ENCODE assay signal across 8 mouse cellular contexts in genomic region chr1:171412446-171412845, GRCm38 (mm10). TPM values are rescaled to one million over a fixed set of nuclear protein-coding genes. Genes with fewer than 3 reads are reported as not detected.
DNase-seq lines count a peak whose midpoint lies in the region; ATAC-seq and TF ChIP-seq lines count a peak whose summit lies in the region.

No protein-coding gene starts in this region.

- H3K79me2 ChIP-seq in CH12.LX (replicated peaks; ENCODE audit: control insufficient read depth, extremely low read depth, insufficient read depth, poor library complexity, severe bottlenecking): peaks cover 33% of the 10 kb centered on the region

- peak overlapping the region; percentile 78 for H3K4me3 ChIP-seq in kidney, embryonic 15.5 days (replicated peaks)
- peak overlapping the region; percentile 87 to 88 (median 88) for H3K4me3 ChIP-seq in CH12.LX (replicated peaks in 1 of 3; ENCODE audit: low read depth in 2 of 3, low read length in 2 of 3, poor library complexity in 1 of 3)
- peak overlapping the region; percentile 97 for H3K4me3 ChIP-seq in embryonic facial prominence, embryonic 10.5 days
- H3K4me3 ChIP-seq in hindbrain, embryonic 10.5 days: peak overlapping the region; percentile 96
- H3K4me3 ChIP-seq in lung, postnatal 0 days (ENCODE audit: low read depth, low read length): peak overlapping the region; percentile 96

- WGBS in kidney, embryonic 15.5 days: 36% methylated on average over 3 of the region's 3 CpGs
- WGBS in embryonic facial prominence, embryonic 10.5 days: 60% methylated on average over 3 of the region's 3 CpGs
- 55% methylated on average over 3 of the region's 3 CpGs for WGBS in hindbrain, embryonic 10.5 days
- WGBS in lung, postnatal 0 days: 43% methylated on average over 3 of the region's 3 CpGs

- no peak for TF ChIP-seq CTCF in CH12.LX (conservative IDR thresholded peaks at IDR 0.05 in 1 of 2, IDR thresholded peaks at IDR 0.05 in 1 of 2; ENCODE audit: low read depth in 2 of 2, low read length in 2 of 2)
- TF ChIP-seq CTCF in lung, postnatal 0 days (IDR thresholded peaks at IDR 0.05): no peak

- H3K27ac ChIP-seq in kidney, embryonic 15.5 days: peak overlapping the region; percentile 95
- peak overlapping the region; percentile 93; the same call in 1 of the 2 replicates for H3K27ac ChIP-seq in CH12.LX (ENCODE audit: insufficient read depth, low read depth)
- peak overlapping the region; percentile 97 for H3K27ac ChIP-seq in embryonic facial prominence, embryonic 10.5 days (replicated peaks)
- peak overlapping the region; percentile 99 for H3K27ac ChIP-seq in hindbrain, embryonic 10.5 days
- H3K27ac ChIP-seq in lung, postnatal 0 days (ENCODE audit: low read length): peak overlapping the region; percentile 84

- dilution Hi-C loops in CH12.LX (cut with MboI; ENCODE audit: extremely low pct_ligation_motif_present, extremely low pct_unique_long_range_greater_than_20kb, low sequenced_read_pairs): no loop called here

- no peak for TF ChIP-seq RAD21 in CH12.LX (IDR thresholded peaks at IDR 0.05; ENCODE audit: low read depth, low read length)

- H3K27me3 ChIP-seq in kidney, embryonic 15.5 days: 0 out of 2 replicates have a peak, but pooled peaks cover 3% of the 10 kb centered on the region
- H3K27me3 ChIP-seq in CH12.LX (replicated peaks): no peaks in the 10 kb centered on the region
- H3K27me3 ChIP-seq in embryonic facial prominence, embryonic 10.5 days (replicated peaks; ENCODE audit: low read depth, poor library complexity, severe bottlenecking): peaks cover 17% of the 10 kb centered on the region
- H3K27me3 ChIP-seq in hindbrain, embryonic 10.5 days (ENCODE audit: insufficient read depth, poor library complexity, severe bottlenecking): peaks cover 25% of the 10 kb centered on the region
- no peaks in the 10 kb centered on the region for H3K27me3 ChIP-seq in lung, postnatal 0 days (replicated peaks; ENCODE audit: insufficient read depth, low read length)

- H3K9ac ChIP-seq in kidney, embryonic 15.5 days: peak overlapping the region; percentile 91
- H3K9ac ChIP-seq in CH12.LX (ENCODE audit: insufficient read depth, low read depth): peak overlapping the region; percentile 94
- H3K9ac ChIP-seq in lung, postnatal 0 days (replicated peaks; ENCODE audit: low read depth): peak overlapping the region; percentile 94

- peaks cover 19% of the 10 kb centered on the region for H3K4me1 ChIP-seq in kidney, embryonic 15.5 days
- peaks cover 8 to 53% of the 10 kb centered on the region in 2 experiments; a peak in 3 of 4 replicates for H3K4me1 ChIP-seq in CH12.LX (ENCODE audit: control insufficient read depth in 1 of 2, insufficient read depth in 2 of 2)
- peaks cover 15% of the 10 kb centered on the region for H3K4me1 ChIP-seq in embryonic facial prominence, embryonic 10.5 days
- peaks cover 21% of the 10 kb centered on the region for H3K4me1 ChIP-seq in hindbrain, embryonic 10.5 days (replicated peaks)
- no peaks in the 10 kb centered on the region; the same call in 1 of the 2 replicates for H3K4me1 ChIP-seq in lung, postnatal 0 days (ENCODE audit: insufficient read depth, low read depth, low read length)

- ATAC-seq in kidney, embryonic 15.5 days (replicated peaks; ENCODE audit: low FRiP score): no peak
- ATAC-seq in lung, postnatal 0 days: no peak
- no peak for ATAC-seq in cerebellum, adult (ENCODE audit: insufficient number of reproducible peaks, low FRiP score, low TSS enrichment)

- H3K36me3 ChIP-seq in kidney, embryonic 15.5 days: peaks cover 31% of the 10 kb centered on the region
- peaks cover 38 to 63% of the 10 kb centered on the region in 2 experiments for H3K36me3 ChIP-seq in CH12.LX (replicated peaks in 1 of 2; ENCODE audit: control insufficient read depth in 1 of 2, insufficient read depth in 1 of 2, low read length in 1 of 2)
- peaks cover 42% of the 10 kb centered on the region for H3K36me3 ChIP-seq in embryonic facial prominence, embryonic 10.5 days (replicated peaks)
- H3K36me3 ChIP-seq in hindbrain, embryonic 10.5 days: peaks cover 39% of the 10 kb centered on the region
- H3K36me3 ChIP-seq in lung, postnatal 0 days (ENCODE audit: insufficient read depth, low read length): no peaks in the 10 kb centered on the region; the same call in 1 of the 2 replicates

- TF ChIP-seq EP300 in CH12.LX (IDR thresholded peaks at IDR 0.05; ENCODE audit: low read length): no peak
- 0 out of 2 replicates have a peak, but pooled peaks have one; percentile 14 for TF ChIP-seq EP300 in lung, postnatal 0 days (IDR thresholded peaks at IDR 0.05)

- H3K9me3 ChIP-seq in kidney, embryonic 15.5 days (replicated peaks): no peaks in the 10 kb centered on the region
- no peaks in the 10 kb centered on the region for H3K9me3 ChIP-seq in CH12.LX (replicated peaks; ENCODE audit: low read length)
- no peaks in the 10 kb centered on the region for H3K9me3 ChIP-seq in embryonic facial prominence, embryonic 10.5 days
- H3K9me3 ChIP-seq in hindbrain, embryonic 10.5 days: no peaks in the 10 kb centered on the region
- H3K9me3 ChIP-seq in lung, postnatal 0 days (ENCODE audit: low read length): no peaks in the 10 kb centered on the region

- in situ Hi-C loops in CH12.LX (cut with MboI; ENCODE audit: low pct_ligation_motif_present, low pct_unique_long_range_greater_than_20kb, low sequenced_read_pairs): no loop called here

- H3K4me2 ChIP-seq in kidney, embryonic 15.5 days: peak overlapping the region; percentile 60
- H3K4me2 ChIP-seq in CH12.LX (ENCODE audit: insufficient read depth, low read depth, poor library complexity, severe bottlenecking): peak overlapping the region; percentile 72
- H3K4me2 ChIP-seq in lung, postnatal 0 days (replicated peaks; ENCODE audit: low read depth, low read length): peak overlapping the region; percentile 71

- TF ChIP-seq POLR2A in CH12.LX (IDR thresholded peaks at IDR 0.05; ENCODE audit: low read depth, low read length): no peak

- DNase-seq in kidney, adult 11 months: no peak
- no peak for DNase-seq in CH12.LX (ENCODE audit: extremely low read depth)
- DNase-seq in embryonic facial prominence, embryonic 10.5 days (ENCODE audit: low spot score): peak; percentile 21
- peak; percentile 21 for DNase-seq in hindbrain, embryonic 10.5 days (ENCODE audit: low spot score)
- peak; percentile 72 for DNase-seq in lung, postnatal 0 days (ENCODE audit: low spot score)
- peak; percentile 81 for DNase-seq in testis, postnatal 14 days (ENCODE audit: low spot score)

TF ChIP-seq in CH12.LX, 34 proteins besides CTCF, POLR2A, EP300 and RAD21:
- TF ChIP-seq MAX (IDR thresholded peaks at IDR 0.05; ENCODE audit: low read length) (no peak), SIN3A (IDR thresholded peaks at IDR 0.05; ENCODE audit: low read length) (no peak; the same call in 1 of the 2 replicates), POLR2AphosphoS2 (IDR thresholded peaks at IDR 0.05; ENCODE audit: low read depth, low read length) (no peak), MEF2A (IDR thresholded peaks at IDR 0.05; ENCODE audit: borderline replicate concordance, low read depth, low read length) (no peak)

RNA-seq across cellular contexts. Expression of gene Usf1, which starts 1.3 kb away (rescaled TPM):
- polyA plus RNA-seq in kidney, embryonic 15.5 days (2015; fragmentation: Nextera tagmentation; extraction: Ambion mirVana): 71.2 and 90.9 TPM in 2 replicates
- total RNA-seq in CH12.LX (2012; rRNA removed): 59.4 and 73.7 TPM in 2 replicates
- total RNA-seq in CH12.LX (2014; rRNA removed): 53.8 and 54.9 TPM in 2 replicates
- polyA plus RNA-seq in CH12.LX (2012; ENCODE audit: insufficient read length, low read depth): 37.4 and 39.5 TPM in 2 replicates
- 138 and 139 TPM in 2 replicates for polyA plus RNA-seq in embryonic facial prominence, embryonic 10.5 days (2016; fragmentation: Nextera tagmentation; extraction: Ambion mirVana)
- polyA plus RNA-seq in hindbrain, embryonic 10.5 days (2016; fragmentation: Nextera tagmentation; extraction: Ambion mirVana): 143 and 159 TPM in 2 replicates
- 66.4 and 67.7 TPM in 2 replicates for polyA plus RNA-seq in lung, postnatal 0 days (2015; fragmentation: Nextera tagmentation; extraction: Ambion mirVana)

RNA-seq across cellular contexts. Expression of gene Tstd1, which starts 6.2 kb away (rescaled TPM):
- polyA plus RNA-seq in kidney, embryonic 15.5 days (2015; fragmentation: Nextera tagmentation; extraction: Ambion mirVana): 6.8 and 7.5 TPM in 2 replicates
- 2.5 and 2.6 TPM in 2 replicates for total RNA-seq in CH12.LX (2012; rRNA removed)
- total RNA-seq in CH12.LX (2014; rRNA removed): 1.2 and 1.4 TPM in 2 replicates
- 3.5 and 4.4 TPM in 2 replicates for polyA plus RNA-seq in CH12.LX (2012; ENCODE audit: insufficient read length, low read depth)
- 6.0 and 9.0 TPM in 2 replicates for polyA plus RNA-seq in embryonic facial prominence, embryonic 10.5 days (2016; fragmentation: Nextera tagmentation; extraction: Ambion mirVana)
- polyA plus RNA-seq in hindbrain, embryonic 10.5 days (2016; fragmentation: Nextera tagmentation; extraction: Ambion mirVana): 9.7 and 10.1 TPM in 2 replicates
- polyA plus RNA-seq in lung, postnatal 0 days (2015; fragmentation: Nextera tagmentation; extraction: Ambion mirVana): 7.1 and 7.8 TPM in 2 replicates

RNA-seq across cellular contexts. Expression of gene Arhgap30, which starts 23.7 kb away (rescaled TPM):
- 1.2 and 1.6 TPM in 2 replicates for polyA plus RNA-seq in kidney, embryonic 15.5 days (2015; fragmentation: Nextera tagmentation; extraction: Ambion mirVana)
- total RNA-seq in CH12.LX (2012; rRNA removed) (70.8 and 81.4 TPM in 2 replicates), CH12.LX (2014; rRNA removed) (52.0 and 55.9 TPM in 2 replicates)
- 78.5 and 85.0 TPM in 2 replicates for polyA plus RNA-seq in CH12.LX (2012; ENCODE audit: insufficient read length, low read depth)
- 0.65 and 0.72 TPM in 2 replicates for polyA plus RNA-seq in embryonic facial prominence, embryonic 10.5 days (2016; fragmentation: Nextera tagmentation; extraction: Ambion mirVana)
- 0.82 and 0.98 TPM in 2 replicates for polyA plus RNA-seq in hindbrain, embryonic 10.5 days (2016; fragmentation: Nextera tagmentation; extraction: Ambion mirVana)
- polyA plus RNA-seq in lung, postnatal 0 days (2015; fragmentation: Nextera tagmentation; extraction: Ambion mirVana): 3.5 and 4.1 TPM in 2 replicates

RNA-seq across cellular contexts. Expression of gene F11r, which starts 24.9 kb away (rescaled TPM):
- 137 TPM in 2 replicates for polyA plus RNA-seq in kidney, embryonic 15.5 days (2015; fragmentation: Nextera tagmentation; extraction: Ambion mirVana)
- 1.6 and 1.8 TPM in 2 replicates for total RNA-seq in CH12.LX (2012; rRNA removed)
- total RNA-seq in CH12.LX (2014; rRNA removed): 0.74 and 1.3 TPM in 2 replicates
- 1.3 and 1.4 TPM in 2 replicates for polyA plus RNA-seq in CH12.LX (2012; ENCODE audit: insufficient read length, low read depth)
- polyA plus RNA-seq in embryonic facial prominence, embryonic 10.5 days (2016; fragmentation: Nextera tagmentation; extraction: Ambion mirVana): 34.7 and 37.6 TPM in 2 replicates
- 22.2 and 28.7 TPM in 2 replicates for polyA plus RNA-seq in hindbrain, embryonic 10.5 days (2016; fragmentation: Nextera tagmentation; extraction: Ambion mirVana)
- polyA plus RNA-seq in lung, postnatal 0 days (2015; fragmentation: Nextera tagmentation; extraction: Ambion mirVana): 177 and 239 TPM in 2 replicates

RNA-seq across cellular contexts. Expression of gene Nectin4, which starts 42.5 kb away (rescaled TPM):
- 3.0 and 3.5 TPM in 2 replicates for polyA plus RNA-seq in kidney, embryonic 15.5 days (2015; fragmentation: Nextera tagmentation; extraction: Ambion mirVana)
- total RNA-seq in CH12.LX (2012; rRNA removed) (2.1 and 2.7 TPM in 2 replicates), CH12.LX (2014; rRNA removed) (0.22 and 0.30 TPM in 2 replicates)
- 0.49 and 0.52 TPM in 2 replicates for polyA plus RNA-seq in CH12.LX (2012; ENCODE audit: insufficient read length, low read depth)
- polyA plus RNA-seq in embryonic facial prominence, embryonic 10.5 days (2016; fragmentation: Nextera tagmentation; extraction: Ambion mirVana): 2.6 and 4.6 TPM in 2 replicates
- polyA plus RNA-seq in hindbrain, embryonic 10.5 days (2016; fragmentation: Nextera tagmentation; extraction: Ambion mirVana): 1.5 and 1.7 TPM in 2 replicates
- polyA plus RNA-seq in lung, postnatal 0 days (2015; fragmentation: Nextera tagmentation; extraction: Ambion mirVana): 10.1 and 10.2 TPM in 2 replicates

Comparison
In these comparisons a context has a peak if more than half of its experiments do, and no peak if none do; other contexts are left out.
1. DNase-seq: peak in embryonic facial prominence, embryonic 10.5 days (single experiment), hindbrain, embryonic 10.5 days (single experiment), lung, postnatal 0 days (single experiment) and testis, postnatal 14 days (single experiment); none in kidney, adult 11 months (single experiment) and CH12.LX (single experiment).
2. RNA of gene Arhgap30, which starts 23.7 kb away (polyA plus RNA-seq): 78.5 to 85.0 TPM in CH12.LX; 3.5 to 4.1 TPM in lung, postnatal 0 days, 1.2 to 1.6 TPM in kidney, embryonic 15.5 days, 0.82 to 0.98 TPM in hindbrain, embryonic 10.5 days and 0.65 to 0.72 TPM in embryonic facial prominence, embryonic 10.5 days; every median in the first group is over 10 times any median in the second.
3. Peak in every context shown above with its lines, with median percentiles within 50 percentile points of each other: H3K27ac ChIP-seq, H3K4me2 ChIP-seq, H3K4me3 ChIP-seq and H3K9ac ChIP-seq.